Mouse (Mus musculus) hindbrain, embryonic 15.5 days (tissue): Measurements from ENCODE around the gene Prkce. TPM values are rescaled to one million over a fixed set of nuclear protein-coding genes. Genes with fewer than 3 reads are reported as not detected.

Experiments used
- ATAC-seq: fragments of 200-750 bp; cut with Nextera tagmentation; 2 replicates; pipeline ENCODE4 v1.8.0; 2017; ENCODE audit warnings: low read depth, moderate number of reproducible peaks, moderate TSS enrichment; ENCODE audit not compliant: low FRiP score
- H3K27ac ChIP-seq: fragments of 300-500 bp; sonication (generic); replicated peaks from 2 replicates; pipeline ENCODE4 v1.5.1; 2015; ENCODE audit warnings: mild to moderate bottlenecking, inconsistent platforms
- H3K27me3 ChIP-seq: fragments of 300-500 bp; sonication (generic); 2 replicates; pipeline ENCODE4 v1.6.1; 2015; ENCODE audit warnings: control low read depth, inconsistent platforms
- H3K36me3 ChIP-seq: fragments of 300-500 bp; sonication (generic); 2 replicates; pipeline ENCODE4 v1.6.1; 2015; ENCODE audit warnings: control low read depth, inconsistent platforms
- H3K4me1 ChIP-seq: fragments of 300-500 bp; sonication (generic); replicated peaks from 2 replicates; pipeline ENCODE4 v1.6.1; 2015; ENCODE audit warnings: control low read depth, inconsistent platforms
- H3K4me2 ChIP-seq: fragments of 300-500 bp; sonication (generic); 2 replicates; pipeline ENCODE4 v1.6.1; 2015; ENCODE audit warnings: moderate library complexity, mild to moderate bottlenecking, inconsistent platforms
- H3K4me3 ChIP-seq: fragments of 300-500 bp; sonication (generic); 2 replicates; pipeline ENCODE4 v1.5.1; 2015; ENCODE audit warnings: mild to moderate bottlenecking, inconsistent platforms
- H3K9ac ChIP-seq: fragments of 300-500 bp; sonication (generic); 2 replicates; pipeline ENCODE4 v1.6.1; 2015; ENCODE audit warnings: inconsistent platforms
- H3K9me3 ChIP-seq: fragments of 300-500 bp; sonication (generic); 2 replicates; pipeline ENCODE4 v1.6.1; 2016; ENCODE audit warnings: control low read depth, inconsistent platforms
- WGBS: fragments of 180-500 bp; shearing (Covaris S2); methylation state at CpG from one replicate; pipeline ENCODE4 v1.1.7; 2015; 5-methylcytosine and 5-hydroxymethylcytosine counted together
- polyA plus RNA-seq: library from polyadenylated mRNA; unstranded; fragments of >200 nt; fragmentation: Nextera tagmentation; extraction: Ambion mirVana; gene quantifications from 2 replicates; pipeline ENCODE4 v1.2.1, GENCODE M21; 2015

Prkce gene
- polyA plus RNA-seq, 1 experiment from 2014 or later, result 45.7 TPM

- no peak overlapping the region for H3K27ac ChIP-seq
- H3K4me2 ChIP-seq, result no peak overlapping the region
- H3K9ac ChIP-seq, result no peak overlapping the region
- no peaks in the 10 kb centered on the region for H3K36me3 ChIP-seq
- H3K27me3 ChIP-seq, result no peaks in the 10 kb centered on the region
- H3K4me3 ChIP-seq, result no peak overlapping the region
- no peak for ATAC-seq
- H3K4me1 ChIP-seq, result peaks cover 22% of the 10 kb centered on the region
- no peaks in the 10 kb centered on the region for H3K9me3 ChIP-seq
- WGBS, result 26% methylated on average over 4 of the region's 4 CpGs
These were observed 103.7 kb downstream of the Prkce start for GRCm38 (mm10) chr17:86271277-86271676.

- Histone ChIP-seq H3K9me3 (no peaks in the 10 kb centered on the region), H3K9ac (no peak overlapping the region), H3K4me3 (no peak overlapping the region), H3K4me2 (no peak overlapping the region), H3K27ac (no peak overlapping the region), H3K4me1 (peaks cover 13% of the 10 kb centered on the region), H3K36me3 (no peaks in the 10 kb centered on the region), H3K27me3 (no peaks in the 10 kb centered on the region)
- ATAC-seq, result no peak
- WGBS, result 63% methylated on average over 6 of the region's 6 CpGs
These were observed 105.4 kb downstream of the Prkce start for GRCm38 (mm10) chr17:86272961-86273360.

- Histone ChIP-seq H3K27me3 (no peaks in the 10 kb centered on the region), H3K4me1 (peaks cover 20% of the 10 kb centered on the region), H3K9me3 (no peaks in the 10 kb centered on the region), H3K4me2 (no peak overlapping the region), H3K27ac (no peak overlapping the region), H3K4me3 (no peak overlapping the region), H3K9ac (no peak overlapping the region), H3K36me3 (no peaks in the 10 kb centered on the region)
- WGBS, result 79% methylated on average over 9 of the region's 9 CpGs
- no peak for ATAC-seq
These were observed 106.2 kb downstream of the Prkce start for GRCm38 (mm10) chr17:86273566-86274349.

GRCm38 (mm10) chr17:86274350-86274744, 106.8 kb downstream of the Prkce start:
- WGBS, result 80% methylated on average over 7 of the region's 7 CpGs

GRCm38 (mm10) chr17:86276381-86276780, 108.8 kb downstream of the Prkce start:
- Histone ChIP-seq H3K9me3 (no peaks in the 10 kb centered on the region), H3K27me3 (no peaks in the 10 kb centered on the region), H3K4me1 (peaks cover 34% of the 10 kb centered on the region), H3K4me2 (no peak overlapping the region), H3K4me3 (no peak overlapping the region), H3K27ac (no peak overlapping the region), H3K36me3 (no peaks in the 10 kb centered on the region), H3K9ac (no peak overlapping the region)
- no peak for ATAC-seq
- WGBS, result 95% methylated on average over 4 of the region's 4 CpGs

More at GRCm38 (mm10) chr17:86274350-86274744, 106.8 kb downstream of the Prkce start:
- no peaks in the 10 kb centered on the region for H3K36me3 ChIP-seq
- no peak for ATAC-seq
- H3K9me3 ChIP-seq, result no peaks in the 10 kb centered on the region
- no peaks in the 10 kb centered on the region for H3K27me3 ChIP-seq
- H3K9ac ChIP-seq, result no peak overlapping the region
- peaks cover 25% of the 10 kb centered on the region for H3K4me1 ChIP-seq
- H3K4me3 ChIP-seq, result no peak overlapping the region
- no peak overlapping the region for H3K4me2 ChIP-seq
- no peak overlapping the region for H3K27ac ChIP-seq

- WGBS, result 75% methylated on average over 8 of the region's 8 CpGs
- peaks cover 29% of the 10 kb centered on the region for H3K4me1 ChIP-seq
- H3K9me3 ChIP-seq, result no peaks in the 10 kb centered on the region
- no peak overlapping the region for H3K4me3 ChIP-seq
- no peaks in the 10 kb centered on the region for H3K27me3 ChIP-seq
- no peak overlapping the region for H3K9ac ChIP-seq
- H3K27ac ChIP-seq, result no peak overlapping the region
- no peaks in the 10 kb centered on the region for H3K36me3 ChIP-seq
- ATAC-seq, result no peak
- no peak overlapping the region for H3K4me2 ChIP-seq
These were observed 109.6 kb downstream of the Prkce start for GRCm38 (mm10) chr17:86277032-86277798.

GRCm38 (mm10) chr17:86277999-86278526, 110.5 kb downstream of the Prkce start:
- H3K4me3 ChIP-seq, result no peak overlapping the region
- no peaks in the 10 kb centered on the region for H3K27me3 ChIP-seq
- H3K9ac ChIP-seq, result no peak overlapping the region
- 86% methylated on average over 5 of the region's 5 CpGs for WGBS
- no peak for ATAC-seq
- no peaks in the 10 kb centered on the region for H3K9me3 ChIP-seq
- no peaks in the 10 kb centered on the region for H3K36me3 ChIP-seq
- no peak overlapping the region for H3K4me2 ChIP-seq
- peaks cover 28% of the 10 kb centered on the region for H3K4me1 ChIP-seq
- H3K27ac ChIP-seq, result no peak overlapping the region

GRCm38 (mm10) chr17:86279751-86280150, 112.2 kb downstream of the Prkce start:
- H3K27me3 ChIP-seq, result no peaks in the 10 kb centered on the region
- H3K9me3 ChIP-seq, result no peaks in the 10 kb centered on the region
- no peak overlapping the region for H3K9ac ChIP-seq
- no peaks in the 10 kb centered on the region for H3K36me3 ChIP-seq
- no peak for ATAC-seq
- H3K4me1 ChIP-seq, result peaks cover 25% of the 10 kb centered on the region
- no peak overlapping the region for H3K4me2 ChIP-seq
- H3K4me3 ChIP-seq, result no peak overlapping the region
- WGBS, result 53% methylated on average over 10 of the region's 10 CpGs
- H3K27ac ChIP-seq, result no peak overlapping the region

- Histone ChIP-seq H3K27ac (no peak overlapping the region), H3K9me3 (no peaks in the 10 kb centered on the region), H3K36me3 (no peaks in the 10 kb centered on the region), H3K4me2 (no peak overlapping the region), H3K4me3 (no peak overlapping the region), H3K27me3 (no peaks in the 10 kb centered on the region), H3K4me1 (peaks cover 21% of the 10 kb centered on the region), H3K9ac (no peak overlapping the region)
- 46% methylated on average over 5 of the region's 5 CpGs for WGBS
- ATAC-seq, result no peak
These were observed 116.2 kb downstream of the Prkce start for GRCm38 (mm10) chr17:86283741-86284140.

- no peaks in the 10 kb centered on the region for H3K36me3 ChIP-seq
- no peaks in the 10 kb centered on the region for H3K27me3 ChIP-seq
- no peak overlapping the region for H3K4me3 ChIP-seq
- WGBS, result 93% methylated on average over 5 of the region's 5 CpGs
- no peak overlapping the region for H3K9ac ChIP-seq
- peaks cover 10% of the 10 kb centered on the region for H3K4me1 ChIP-seq
- H3K4me2 ChIP-seq, result no peak overlapping the region
- no peak overlapping the region for H3K27ac ChIP-seq
- no peaks in the 10 kb centered on the region for H3K9me3 ChIP-seq
- ATAC-seq, result no peak
These were observed 117.5 kb downstream of the Prkce start for GRCm38 (mm10) chr17:86285058-86285457.

GRCm38 (mm10) chr17:86286747-86287271, 119.2 kb downstream of the Prkce start:
- no peak for ATAC-seq
- Histone ChIP-seq H3K4me1 (peaks cover 4% of the 10 kb centered on the region; the same call in 1 of the 2 replicates), H3K27me3 (no peaks in the 10 kb centered on the region), H3K9me3 (no peaks in the 10 kb centered on the region), H3K4me3 (no peak overlapping the region), H3K27ac (no peak overlapping the region), H3K36me3 (no peaks in the 10 kb centered on the region), H3K4me2 (no peak overlapping the region), H3K9ac (no peak overlapping the region)
- WGBS, result 75% methylated on average over 7 of the region's 7 CpGs

- H3K27me3 ChIP-seq, result no peaks in the 10 kb centered on the region
- ATAC-seq, result no peak
These were observed 125.1 kb downstream of the Prkce start for GRCm38 (mm10) chr17:86292711-86293110.

More at GRCm38 (mm10) chr17:86292711-86293110, 125.1 kb downstream of the Prkce start:
- Histone ChIP-seq H3K9ac (no peak overlapping the region), H3K4me2 (no peak overlapping the region), H3K9me3 (no peaks in the 10 kb centered on the region), H3K36me3 (no peaks in the 10 kb centered on the region), H3K4me3 (no peak overlapping the region), H3K27ac (no peak overlapping the region), H3K4me1 (peaks cover 10% of the 10 kb centered on the region)
- 88% methylated on average over 6 of the region's 6 CpGs for WGBS
